Mouse (Mus musculus) embryonic facial prominence, embryonic 12.5 days (tissue): ENCODE measurements around the gene Cpne6. TPM values are rescaled to one million over a fixed set of nuclear protein-coding genes. Genes with fewer than 3 reads are reported as not detected.

Experiments
- ATAC-seq: fragments of 200-750 bp; cut with Nextera tagmentation; 2 replicates; pipeline ENCODE4 v1.8.0; 2017; ENCODE audit not compliant: insufficient number of reproducible peaks, insufficient read depth, low FRiP score, low TSS enrichment
- H3K27ac ChIP-seq: fragments of 300-500 bp; sonication (generic); 2 replicates; pipeline ENCODE4 v1.5.1; 2016; ENCODE audit warnings: mild to moderate bottlenecking
- H3K27me3 ChIP-seq: fragments of 300-500 bp; sonication (generic); 2 replicates; pipeline ENCODE4 v1.6.1; 2016; ENCODE audit warnings: mild to moderate bottlenecking, moderate library complexity
- H3K36me3 ChIP-seq: fragments of 300-500 bp; sonication (generic); 2 replicates; pipeline ENCODE4 v1.6.1; 2016; ENCODE audit warnings: mild to moderate bottlenecking
- H3K4me1 ChIP-seq: fragments of 300-500 bp; sonication (generic); 2 replicates; pipeline ENCODE4 v1.6.1; 2016
- H3K4me2 ChIP-seq: fragments of 300-500 bp; sonication (generic); replicated peaks from 2 replicates; pipeline ENCODE4 v1.6.1; 2016; ENCODE audit warnings: mild to moderate bottlenecking, moderate library complexity
- H3K4me3 ChIP-seq: fragments of 300-500 bp; sonication (generic); 2 replicates; pipeline ENCODE4 v1.5.1; 2016; ENCODE audit warnings: mild to moderate bottlenecking
- H3K9ac ChIP-seq: fragments of 300-500 bp; sonication (generic); 2 replicates; pipeline ENCODE4 v1.6.1; 2016; ENCODE audit warnings: mild to moderate bottlenecking, moderate library complexity
- H3K9me3 ChIP-seq: fragments of 300-500 bp; sonication (generic); 2 replicates; pipeline ENCODE4 v1.6.1; 2016; ENCODE audit warnings: mild to moderate bottlenecking, moderate library complexity
- WGBS: fragments of 180-500 bp; shearing (Covaris S2); methylation state at CpG from one replicate; pipeline ENCODE4 v1.1.7; 2016; 5-methylcytosine and 5-hydroxymethylcytosine counted together
- polyA plus RNA-seq: library from polyadenylated mRNA; unstranded; fragments of >200 nt; fragmentation: Nextera tagmentation; extraction: Ambion mirVana; gene quantifications from 2 replicates; pipeline ENCODE4 v1.2.1, GENCODE M21; 2016

Cpne6 gene
- polyA plus RNA-seq, 1 experiment from 2014 or later: 0.90 TPM

GRCm38 (mm10) chr14:55478651-55479599 is 31.3 kb upstream of the Cpne6 start, which contains the start of gene Dhrs4:
Gene Dhrs4, plus strand, starts transcription at chr14:55478758.
- ATAC-seq: peak; percentile 98
- Histone ChIP-seq H3K36me3 (no peaks in the 10 kb centered on the region), H3K27me3 (no peaks in the 10 kb centered on the region), H3K9ac (peak within 1 kb of the TSS; percentile 72), H3K4me3 (peak within 1 kb of the TSS; percentile 61), H3K4me1 (peaks cover 6% of the 10 kb centered on the region; the same call in 1 of the 2 replicates), H3K9me3 (no peaks in the 10 kb centered on the region), H3K27ac (peak within 1 kb of the TSS; percentile 91), H3K4me2 (peak within 1 kb of the TSS; percentile 54)
- WGBS: 1% methylated on average over 38 of the region's 38 CpGs

DNA sequence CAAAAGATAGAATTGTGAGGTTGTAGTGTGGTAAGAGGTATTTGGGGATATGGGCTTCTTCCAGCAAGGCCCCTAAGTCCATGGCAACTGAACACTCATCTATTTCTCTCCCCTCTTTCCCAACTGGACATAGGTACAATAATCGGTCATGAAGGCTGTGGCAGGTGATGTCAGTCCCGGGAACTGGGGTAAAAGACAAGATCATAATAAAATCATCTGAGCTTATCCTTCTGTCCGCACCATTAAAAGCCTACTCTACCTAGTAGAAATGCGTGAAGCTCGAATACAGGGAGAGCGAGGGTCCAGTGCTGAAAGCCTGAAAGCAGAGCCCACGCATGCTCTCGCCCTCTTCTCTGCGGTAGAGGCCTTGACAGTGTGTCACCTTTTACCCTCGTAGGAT is 30.6 kb upstream of the Cpne6 start:
- Histone ChIP-seq H3K4me2 (peak overlapping the region; percentile 54), H3K27ac (no peak overlapping the region), H3K4me3 (no peak overlapping the region), H3K36me3 (no peaks in the 10 kb centered on the region), H3K27me3 (no peaks in the 10 kb centered on the region), H3K9me3 (no peaks in the 10 kb centered on the region), H3K9ac (no peak overlapping the region), H3K4me1 (peaks cover 6% of the 10 kb centered on the region; the same call in 1 of the 2 replicates)
- no peak for ATAC-seq
- WGBS: 92% methylated on average over 10 of the region's 10 CpGs

- H3K4me3 ChIP-seq: no peak overlapping the region
- H3K36me3 ChIP-seq: peaks cover 22% of the 10 kb centered on the region; the same call in 1 of the 2 replicates
- peaks cover 4% of the 10 kb centered on the region; the same call in 1 of the 2 replicates for H3K4me1 ChIP-seq
- no peak overlapping the region for H3K9ac ChIP-seq
- no peaks in the 10 kb centered on the region for H3K9me3 ChIP-seq
- H3K4me2 ChIP-seq: no peak overlapping the region
- no peaks in the 10 kb centered on the region for H3K27me3 ChIP-seq
- H3K27ac ChIP-seq: no peak overlapping the region
- ATAC-seq: no peak
- 82% methylated on average over 5 of the region's 5 CpGs for WGBS
Observed at GRCm38 (mm10) chr14:55484430-55485085, 25.7 kb upstream of the Cpne6 start.

GRCm38 (mm10) chr14:55486836-55487235 is 23.4 kb upstream of the Cpne6 start:
- H3K9ac ChIP-seq: no peak overlapping the region
- 86% methylated on average over 8 of the region's 8 CpGs for WGBS
- peaks cover 12% of the 10 kb centered on the region for H3K4me1 ChIP-seq
- peaks cover 22% of the 10 kb centered on the region; the same call in 1 of the 2 replicates for H3K36me3 ChIP-seq
- H3K4me2 ChIP-seq: no peak overlapping the region
- no peaks in the 10 kb centered on the region for H3K9me3 ChIP-seq
- H3K4me3 ChIP-seq: no peak overlapping the region
- ATAC-seq: no peak
- no peak overlapping the region for H3K27ac ChIP-seq
- H3K27me3 ChIP-seq: no peaks in the 10 kb centered on the region

GRCm38 (mm10) chr14:55490361-55491201 is 19.7 kb upstream of the Cpne6 start, which contains the start of gene Carmil3:
Gene Carmil3, plus strand, starts transcription at chr14:55490651.
- peak within 1 kb of the TSS; percentile 65 for H3K9ac ChIP-seq
- ATAC-seq: peak; percentile 70
- no peaks in the 10 kb centered on the region for H3K27me3 ChIP-seq
- H3K4me3 ChIP-seq: peak within 1 kb of the TSS; percentile 59
- peaks cover 13% of the 10 kb centered on the region for H3K4me1 ChIP-seq
- H3K4me2 ChIP-seq: peak within 1 kb of the TSS; percentile 84
- no peaks in the 10 kb centered on the region for H3K9me3 ChIP-seq
- H3K27ac ChIP-seq: peak within 1 kb of the TSS; percentile 76
- under 1% methylated on average over 62 of the region's 68 CpGs for WGBS
- peaks cover 19% of the 10 kb centered on the region; the same call in 1 of the 2 replicates for H3K36me3 ChIP-seq

- under 1% methylated on average over 29 of the region's 30 CpGs for WGBS
- H3K9me3 ChIP-seq: no peaks in the 10 kb centered on the region
- ATAC-seq: peak; percentile 49
Observed at GRCm38 (mm10) chr14:55491291-55491833, 18.9 kb upstream of the Cpne6 start.

GRCm38 (mm10) chr14:55492103-55492502 is 18.1 kb upstream of the Cpne6 start:
- no peaks in the 10 kb centered on the region for H3K9me3 ChIP-seq
- peak overlapping the region; percentile 76; the same call in 1 of the 2 replicates for H3K27ac ChIP-seq
- H3K4me1 ChIP-seq: peaks cover 13% of the 10 kb centered on the region
- WGBS: 31% methylated on average over 3 of the region's 3 CpGs
- no peak for ATAC-seq
- H3K36me3 ChIP-seq: peaks cover 16% of the 10 kb centered on the region; the same call in 1 of the 2 replicates
- H3K27me3 ChIP-seq: no peaks in the 10 kb centered on the region
- peak overlapping the region; percentile 84 for H3K4me2 ChIP-seq
- no peak overlapping the region for H3K9ac ChIP-seq
- H3K4me3 ChIP-seq: 0 out of 2 replicates have a peak overlapping the region, but pooled peaks have one; percentile 59

More at GRCm38 (mm10) chr14:55491291-55491833, 18.9 kb upstream of the Cpne6 start:
- Histone ChIP-seq H3K4me2 (peak overlapping the region; percentile 84), H3K36me3 (peaks cover 21% of the 10 kb centered on the region; the same call in 1 of the 2 replicates), H3K4me1 (peaks cover 13% of the 10 kb centered on the region), H3K4me3 (peak overlapping the region; percentile 59), H3K9ac (peak overlapping the region; percentile 65), H3K27ac (peak overlapping the region; percentile 76), H3K27me3 (no peaks in the 10 kb centered on the region)

GRCm38 (mm10) chr14:55495509-55496240 is 14.6 kb upstream of the Cpne6 start:
- Histone ChIP-seq H3K9me3 (no peaks in the 10 kb centered on the region), H3K27me3 (no peaks in the 10 kb centered on the region), H3K27ac (no peak overlapping the region), H3K4me1 (peaks cover 6% of the 10 kb centered on the region), H3K4me3 (no peak overlapping the region), H3K9ac (no peak overlapping the region), H3K36me3 (peaks cover 14% of the 10 kb centered on the region; the same call in 1 of the 2 replicates), H3K4me2 (no peak overlapping the region)
- ATAC-seq: no peak
- WGBS: 70% methylated on average over 20 of the region's 20 CpGs

- WGBS: 76% methylated on average over 15 of the region's 16 CpGs
- ATAC-seq: no peak
- Histone ChIP-seq H3K9me3 (no peaks in the 10 kb centered on the region), H3K27me3 (no peaks in the 10 kb centered on the region), H3K9ac (no peak overlapping the region), H3K4me2 (no peak overlapping the region), H3K36me3 (peaks cover 20% of the 10 kb centered on the region; the same call in 1 of the 2 replicates), H3K4me1 (peaks cover under 1% of the 10 kb centered on the region; the same call in 1 of the 2 replicates), H3K4me3 (no peak overlapping the region), H3K27ac (no peak overlapping the region)
Observed at GRCm38 (mm10) chr14:55496761-55497448, 13.3 kb upstream of the Cpne6 start.

DNA sequence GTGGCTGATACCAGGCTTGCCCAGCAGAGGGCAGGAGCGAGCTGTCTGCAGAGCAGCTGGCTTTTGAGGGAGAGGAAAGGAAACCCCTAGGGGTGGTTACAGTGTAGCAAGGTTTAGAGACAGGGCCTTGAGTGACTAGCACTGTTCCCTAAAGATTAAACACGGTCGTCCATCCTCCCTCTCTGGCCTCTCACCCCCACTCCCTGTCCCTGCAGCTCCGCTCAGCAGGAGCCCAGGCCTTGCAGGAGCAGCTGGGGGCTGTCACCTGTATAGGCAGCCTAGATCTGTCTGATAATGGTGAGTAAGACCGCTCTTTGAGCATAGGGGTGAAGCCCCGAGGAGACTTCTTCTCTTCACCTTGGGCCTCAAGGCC is 12.8 kb upstream of the Cpne6 start:
- H3K9me3 ChIP-seq: no peaks in the 10 kb centered on the region
- no peak overlapping the region for H3K4me3 ChIP-seq
- H3K4me1 ChIP-seq: no peaks in the 10 kb centered on the region
- WGBS: 27% methylated on average over 6 of the region's 6 CpGs
- no peaks in the 10 kb centered on the region for H3K27me3 ChIP-seq
- H3K36me3 ChIP-seq: peaks cover 20% of the 10 kb centered on the region; the same call in 1 of the 2 replicates
- H3K27ac ChIP-seq: no peak overlapping the region
- H3K9ac ChIP-seq: no peak overlapping the region
- no peak overlapping the region for H3K4me2 ChIP-seq
- no peak for ATAC-seq
